Mouse (Mus musculus) gastrocnemius, adult 2 months (tissue): ENCODE measurements around the gene Flnb. TPM values are rescaled to one million over a fixed set of nuclear protein-coding genes. Genes with fewer than 3 reads are reported as not detected.

Experiments
- DNase-seq: peaks from one replicate; pipeline ENCODE4 v3.0.0; 2022
- H3K27ac ChIP-seq: fragments of 200-600 bp; 2 replicates; pipeline ENCODE4 v1.8.1; 2022; ENCODE audit warnings: mild to moderate bottlenecking
- H3K4me3 ChIP-seq: fragments of 200-600 bp; 2 replicates; pipeline ENCODE4 v1.8.1; 2022; ENCODE audit warnings: mild to moderate bottlenecking, moderate library complexity
- CTCF ChIP-seq: fragments of 200-600 bp; IDR thresholded peaks from 2 replicates; pipeline ENCODE4 v1.8.1; 2022; ENCODE audit warnings: antibody characterized with exemption, mild to moderate bottlenecking, moderate library complexity
- intact Hi-C: fragments of 180-260 bp; cut with DNase I; formaldehyde crosslinking; loops from one replicate; pipeline ENCODE4 v1.15.1; 2025
- total RNA-seq, 2 experiments: library from RNA; stranded (reverse); gene quantifications; 2 replicates each; pipeline ENCODE4 v1.2.3; 2021

The Flnb gene
- total RNA-seq, 2 experiments from 2014 or later, result 6.0 to 11.0 TPM

DNA sequence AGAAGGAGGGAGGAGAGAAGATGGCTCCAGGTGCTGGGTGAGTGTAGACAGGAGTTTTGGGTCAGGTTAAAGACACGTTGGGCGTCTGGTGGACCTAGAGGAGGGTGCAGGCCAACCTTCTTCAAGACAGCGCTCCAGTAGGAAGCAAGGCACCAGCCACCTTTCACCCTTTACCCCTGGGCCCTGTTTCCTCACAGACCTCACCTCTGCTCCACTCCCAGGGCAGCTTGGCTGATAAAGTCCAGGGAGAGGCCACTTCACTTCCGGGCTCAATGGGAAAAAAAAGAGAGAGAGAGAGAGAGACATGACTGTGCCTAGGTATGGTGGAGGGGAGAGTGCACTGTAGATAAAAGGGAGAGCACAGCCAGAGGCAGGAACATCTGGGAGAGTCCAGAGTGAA is 10.0 kb upstream of the Flnb start:
- H3K27ac ChIP-seq, result no peak overlapping the region
- TF ChIP-seq CTCF, result no peak
- H3K4me3 ChIP-seq, result no peak overlapping the region
- DNase-seq, result no peak
- intact Hi-C loops, result no loop called here

DNA sequence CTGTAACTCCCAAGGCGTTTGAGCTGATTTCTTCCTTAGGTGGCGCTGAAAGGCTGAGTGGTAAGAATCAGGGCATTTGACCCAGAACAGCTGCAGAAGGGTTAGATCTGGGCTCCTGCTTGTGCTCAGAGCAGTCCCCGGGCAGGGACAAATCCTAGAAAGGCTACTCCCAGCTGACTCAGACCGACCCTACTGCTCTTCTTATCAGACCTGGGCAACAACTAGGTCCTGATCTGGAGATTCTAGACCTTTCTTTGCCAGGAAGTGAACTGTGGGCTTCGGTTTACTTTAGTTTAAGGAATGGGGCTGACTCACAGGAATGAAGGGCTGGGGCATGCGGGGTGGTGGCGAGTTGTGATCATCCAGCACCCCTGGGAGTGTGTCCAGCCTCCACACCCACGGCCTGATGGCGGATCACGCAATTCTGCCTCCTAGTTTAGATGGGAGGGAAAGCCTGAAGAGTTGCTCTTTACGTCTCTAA is 9.2 kb upstream of the Flnb start:
- intact Hi-C loops, result no loop called here

DNA sequence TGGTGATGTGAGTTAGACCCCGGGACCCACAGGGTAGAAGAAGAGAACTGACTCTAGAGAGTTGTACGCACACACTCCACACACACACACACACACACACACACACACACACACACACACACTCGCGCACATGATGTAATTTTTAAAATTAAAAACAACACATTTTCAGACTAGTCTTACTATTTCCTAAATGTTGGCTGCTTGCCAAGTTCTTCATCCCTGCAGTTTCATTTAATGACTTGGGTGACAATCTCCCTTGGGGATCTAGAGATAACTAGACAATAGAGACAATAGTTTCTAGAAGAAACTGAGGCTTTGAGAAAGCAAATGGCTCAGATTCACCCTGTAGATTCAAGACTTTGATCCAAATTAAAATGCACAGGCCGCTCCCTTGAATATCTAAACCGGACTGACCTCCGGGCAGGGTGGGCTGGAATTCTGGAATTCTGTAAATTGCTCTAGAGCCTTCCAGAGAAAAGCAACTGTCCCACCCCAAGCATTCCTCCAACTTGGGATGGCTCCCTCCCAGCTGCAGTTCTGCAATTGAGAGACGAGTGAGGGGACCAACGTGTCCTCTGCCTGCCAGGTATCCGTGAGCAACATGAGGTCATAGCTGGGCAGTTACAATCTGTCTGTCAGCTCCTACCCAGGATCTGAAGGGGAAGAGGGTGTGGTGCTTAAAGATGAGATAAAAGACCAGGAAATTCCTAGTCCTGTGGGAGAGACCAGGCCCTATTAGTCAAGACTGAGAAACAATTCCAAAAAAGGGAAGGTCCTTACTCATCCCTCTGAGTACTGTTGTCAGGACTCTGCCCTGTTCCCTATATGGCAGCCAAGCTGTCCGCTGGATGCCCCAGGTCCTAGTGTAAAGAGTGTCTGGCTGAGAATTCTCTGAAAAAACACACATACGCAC is 8.5 kb upstream of the Flnb start:
- H3K4me3 ChIP-seq, result no peak overlapping the region
- no peak for DNase-seq
- peak overlapping the region; percentile 54 for H3K27ac ChIP-seq
- intact Hi-C loops, result no loop called here
- TF ChIP-seq CTCF, result no peak

More for the DNA sequence above, 9.2 kb upstream of the Flnb start:
- DNase-seq, result peak; percentile 46
- Histone ChIP-seq H3K4me3 (no peak overlapping the region), H3K27ac (peak overlapping the region; percentile 44)
- no peak for TF ChIP-seq CTCF

DNA sequence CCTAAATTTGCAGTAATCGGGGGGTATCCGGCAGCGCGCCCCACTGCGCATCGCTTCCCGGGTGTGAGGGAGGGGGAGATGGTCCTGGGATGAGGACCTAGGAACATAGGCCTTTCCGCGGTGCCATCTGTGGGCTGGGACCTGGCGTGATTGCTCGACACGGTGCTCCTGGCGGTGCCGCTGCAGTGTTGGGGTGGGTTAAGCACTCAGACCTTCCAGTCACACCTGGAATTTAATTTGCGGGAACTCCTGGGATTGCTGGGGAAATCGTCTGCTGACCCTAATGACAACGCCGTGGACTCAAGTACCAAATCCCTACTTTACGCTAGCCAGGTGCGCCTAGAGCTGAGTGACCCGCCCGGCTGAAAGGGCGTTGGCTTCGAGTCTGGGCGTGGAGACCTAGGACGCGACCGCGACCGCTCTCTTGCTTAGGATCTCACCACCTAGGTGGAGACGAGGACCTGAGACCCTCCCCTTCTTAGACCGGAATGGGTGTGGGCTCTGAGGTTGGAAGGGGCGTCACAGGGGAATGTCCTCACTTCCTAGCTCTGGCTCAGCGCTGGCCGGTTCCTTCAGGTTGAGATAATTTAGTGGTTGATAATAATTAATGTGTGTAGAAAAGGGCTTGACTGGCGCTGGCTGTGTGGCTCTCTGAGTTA is 835 bp downstream of the Flnb start:
- peak; percentile 32 for DNase-seq
- Histone ChIP-seq H3K27ac (peak overlapping the region; percentile 83), H3K4me3 (peak overlapping the region; percentile 81)
- intact Hi-C loops, result loop anchor here (2.0 to 5.0 kb wide), 4 partner anchors 34 to 224 kb away; partner anchors contain the start of gene Gm45521
- no peak for TF ChIP-seq CTCF

DNA sequence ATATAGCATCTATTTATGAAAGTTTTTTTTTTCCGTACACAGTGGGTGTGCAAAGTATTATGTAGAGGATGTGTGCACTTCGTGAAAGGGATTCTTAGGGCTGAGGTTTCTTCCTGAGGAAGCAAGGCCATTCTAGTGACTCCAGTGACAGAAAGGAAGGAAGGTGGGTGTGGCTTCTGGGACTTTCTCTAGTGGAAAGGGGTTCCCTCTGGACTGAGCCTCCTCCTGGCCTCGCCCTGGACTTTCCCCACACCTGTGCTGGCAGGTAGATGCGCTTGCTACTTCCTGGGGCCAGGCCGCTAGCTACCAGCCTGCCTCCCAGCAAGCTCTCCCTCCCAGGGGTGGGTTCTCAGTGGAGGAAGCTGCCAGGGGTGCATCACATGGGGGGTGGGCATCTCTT is 1.7 kb downstream of the Flnb start:
- no peak for TF ChIP-seq CTCF
- Histone ChIP-seq H3K4me3 (peak overlapping the region; percentile 81), H3K27ac (peak overlapping the region; percentile 83)
- intact Hi-C loops, result loop anchor here (2.0 to 5.0 kb wide), 4 partner anchors 33 to 223 kb away; partner anchors contain the start of gene Gm45521
- no peak for DNase-seq

DNA sequence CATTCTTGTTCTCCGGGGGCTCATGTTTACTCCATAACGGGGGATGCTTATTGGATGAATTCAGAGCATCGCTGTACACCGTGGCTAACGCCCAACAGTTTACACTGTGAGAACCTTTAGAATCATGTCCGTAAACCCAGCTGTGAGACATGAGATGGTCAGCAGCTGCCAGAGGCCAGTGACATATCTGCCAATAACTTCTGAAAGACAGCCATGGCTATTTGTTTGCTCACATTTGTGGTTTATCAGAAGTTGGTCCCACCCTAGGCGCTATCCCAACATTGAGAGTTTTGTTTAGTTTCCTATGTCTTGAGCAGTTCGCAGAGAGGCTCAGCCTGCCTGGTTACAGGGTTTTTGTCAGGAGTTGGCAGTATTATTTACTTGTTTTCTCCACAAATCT is 3.6 kb downstream of the Flnb start:
- intact Hi-C loops, result no loop called here
- peak overlapping the region; percentile 48; the same call in 1 of the 2 replicates for H3K27ac ChIP-seq
- H3K4me3 ChIP-seq, result peak overlapping the region; percentile 37
- no peak for TF ChIP-seq CTCF
- peak; percentile 29 for DNase-seq

DNA sequence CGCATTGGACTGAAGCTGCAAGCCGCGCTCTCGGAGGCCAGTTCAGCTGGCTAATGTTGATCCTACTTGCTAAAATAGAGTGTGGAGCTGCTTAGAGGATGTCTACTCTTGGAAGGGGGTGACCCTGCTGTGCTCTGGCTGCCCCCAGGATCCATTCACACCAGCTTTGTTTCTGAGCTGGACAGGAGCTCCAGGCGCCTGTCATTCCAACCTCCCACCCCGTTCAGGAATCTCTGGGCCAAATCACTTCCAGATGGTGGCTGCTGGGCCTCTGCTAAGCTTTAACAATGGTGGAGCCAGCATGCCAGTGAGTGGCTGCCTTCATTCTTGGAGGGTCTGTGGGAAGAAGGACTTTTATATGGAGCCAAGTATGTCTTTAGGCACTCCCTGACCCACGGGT is 4.9 kb downstream of the Flnb start:
- Histone ChIP-seq H3K4me3 (no peak overlapping the region), H3K27ac (peak overlapping the region; percentile 53)
- DNase-seq, result peak; percentile 74
- intact Hi-C loops, result no loop called here
- TF ChIP-seq CTCF, result no peak

DNA sequence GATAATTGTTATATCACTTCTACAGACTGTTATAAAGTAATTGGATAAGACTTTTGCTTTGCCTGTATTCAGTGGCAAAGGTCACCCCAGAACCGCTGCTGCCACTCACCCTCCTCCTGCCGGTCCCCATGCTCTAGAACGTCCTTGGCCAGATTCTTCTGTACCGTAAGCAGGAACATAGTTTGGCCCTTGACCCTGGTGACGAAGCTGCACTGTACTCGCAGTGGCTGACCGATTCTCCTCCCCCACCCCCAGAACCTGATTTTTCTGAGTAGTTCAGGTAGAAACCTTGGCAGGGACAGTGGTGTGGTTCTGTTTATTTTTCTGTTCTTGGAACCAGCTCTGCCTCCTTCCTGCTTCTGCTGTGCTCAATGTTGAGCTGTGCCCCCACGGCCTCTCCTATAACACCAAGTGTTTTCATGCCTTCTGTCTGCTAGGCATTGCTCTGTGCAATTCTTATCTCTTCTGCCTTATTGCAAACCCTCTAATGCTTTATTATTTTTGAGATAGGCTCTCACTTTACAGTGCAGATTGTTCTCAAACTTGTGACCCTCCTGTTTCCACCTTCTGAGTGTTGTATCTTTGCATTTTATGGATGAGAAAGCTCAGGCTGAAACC is 7.0 kb downstream of the Flnb start:
- no peak for TF ChIP-seq CTCF
- no peak for DNase-seq
- intact Hi-C loops, result no loop called here
- H3K27ac ChIP-seq, result peak overlapping the region; percentile 76; the same call in 1 of the 2 replicates
- no peak overlapping the region for H3K4me3 ChIP-seq

DNA sequence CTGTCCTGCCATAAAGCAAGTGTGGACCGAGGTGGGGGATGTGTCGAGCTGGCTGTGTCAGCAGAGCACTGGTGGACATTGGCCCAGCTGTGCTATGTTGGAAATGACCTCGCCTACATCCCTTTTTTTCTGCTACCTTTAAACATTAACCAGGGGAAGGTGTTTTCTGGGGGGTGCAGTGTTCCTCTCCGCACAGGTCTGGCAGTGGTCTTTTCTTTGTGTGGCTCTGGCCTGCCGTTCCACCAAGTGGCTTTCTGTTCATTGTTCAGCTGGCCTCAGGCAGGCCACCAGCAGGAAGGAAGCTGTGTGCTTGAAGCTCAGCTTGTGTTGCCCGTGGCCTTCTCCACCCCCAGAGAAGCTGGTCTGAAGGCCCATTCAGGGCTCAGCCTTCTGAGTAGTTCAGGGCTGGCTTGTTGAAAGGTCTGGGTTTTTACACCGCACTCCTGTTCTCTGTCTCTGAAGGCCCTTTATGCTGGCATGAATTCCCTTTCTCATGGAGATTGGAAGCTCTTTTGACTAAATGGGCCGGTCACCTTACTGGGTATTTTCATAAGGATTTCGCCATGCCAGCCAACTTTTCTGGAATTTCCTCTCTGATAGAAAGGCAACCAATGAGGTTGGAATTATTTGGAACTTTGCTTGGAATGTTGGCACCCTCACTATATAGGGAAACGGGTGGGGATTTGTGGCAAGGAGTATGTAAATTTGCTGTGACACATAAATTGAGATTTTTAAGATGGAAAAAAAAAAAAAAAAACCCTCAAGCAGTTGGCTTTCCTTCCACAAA is 8.6 kb downstream of the Flnb start:
- peak overlapping the region; percentile 76 for H3K27ac ChIP-seq
- intact Hi-C loops, result no loop called here
- no peak for DNase-seq
- TF ChIP-seq CTCF, result no peak
- no peak overlapping the region for H3K4me3 ChIP-seq

DNA sequence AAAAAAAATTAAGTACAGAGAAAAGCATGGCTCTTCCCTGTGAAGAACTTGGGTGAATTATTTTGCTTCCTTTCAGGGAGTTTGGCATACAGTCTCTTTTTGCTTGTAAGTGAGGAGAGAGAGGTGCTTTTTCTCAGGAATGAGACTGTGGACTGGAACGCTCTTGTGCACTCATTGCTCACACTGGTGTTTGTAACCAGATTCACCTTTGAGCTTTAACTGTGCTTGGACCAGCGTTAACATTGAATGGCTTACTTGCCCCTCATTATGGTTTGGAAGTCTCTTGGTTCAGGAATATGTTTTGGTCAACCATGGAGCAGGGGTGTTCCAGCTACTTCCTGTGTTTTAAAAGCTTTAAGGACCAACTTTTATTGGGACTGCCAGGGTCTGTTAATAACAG is 11.4 kb downstream of the Flnb start:
- no peak overlapping the region for H3K4me3 ChIP-seq
- no peak for DNase-seq
- TF ChIP-seq CTCF, result no peak
- intact Hi-C loops, result no loop called here
- H3K27ac ChIP-seq, result peak overlapping the region; percentile 4

DNA sequence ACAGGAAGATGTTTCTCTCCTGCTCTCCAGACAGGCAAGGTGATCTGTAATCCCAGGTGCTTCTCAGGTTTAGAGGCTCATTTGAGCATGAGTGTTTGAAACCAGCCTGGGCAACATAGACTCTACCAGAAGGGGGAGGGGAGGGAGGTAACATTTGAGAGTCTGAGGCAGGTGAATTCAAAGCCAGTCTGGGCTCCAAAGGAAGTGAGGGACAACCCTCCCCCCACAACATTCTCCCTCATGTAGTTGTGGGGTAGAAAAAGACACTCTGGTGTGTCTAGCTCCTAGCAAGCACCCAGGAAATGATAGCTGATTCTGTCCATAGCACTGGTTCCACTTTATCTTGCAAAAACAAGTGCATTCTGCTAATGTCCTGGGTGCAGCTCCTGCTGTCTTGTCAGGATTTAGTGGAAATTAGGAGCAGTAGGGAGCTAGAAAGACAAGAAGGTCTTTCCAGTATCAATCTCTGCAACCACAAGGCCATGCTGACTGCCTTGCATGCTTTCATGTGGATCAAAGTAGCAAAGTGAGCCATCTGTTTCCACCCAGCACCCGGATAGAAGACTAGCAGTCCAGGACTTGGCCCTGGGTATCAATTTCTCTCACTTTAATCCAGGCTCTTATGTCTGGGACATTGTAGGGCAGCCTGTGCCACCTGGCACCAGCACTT is 14.1 kb downstream of the Flnb start:
- DNase-seq, result no peak
- no peak for TF ChIP-seq CTCF
- no peak overlapping the region for H3K27ac ChIP-seq
- intact Hi-C loops, result no loop called here
- no peak overlapping the region for H3K4me3 ChIP-seq

DNA sequence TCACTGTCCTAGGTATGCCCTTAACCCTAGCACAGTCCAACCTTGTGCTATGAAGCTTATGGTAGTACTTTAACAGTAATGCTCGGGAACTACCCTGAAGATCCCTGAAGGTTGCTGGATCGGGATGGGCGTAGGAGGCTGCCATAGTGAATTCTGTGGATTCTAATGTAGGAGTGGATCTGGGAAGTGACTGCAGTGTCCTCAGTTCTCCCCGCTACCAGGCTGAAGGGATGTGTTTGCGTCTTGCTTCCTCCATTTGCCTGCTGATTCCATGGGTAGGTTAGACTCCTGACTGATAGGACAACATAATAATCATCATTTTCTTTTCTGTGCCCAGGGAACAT is 14.7 kb downstream of the Flnb start:
- intact Hi-C loops, result no loop called here
- TF ChIP-seq CTCF, result no peak
- H3K27ac ChIP-seq, result no peak overlapping the region
- no peak for DNase-seq
- H3K4me3 ChIP-seq, result no peak overlapping the region
